Mouse (Mus musculus): ENCODE measurements at regions not wholly inside any gene's neighbourhood (a gene's known extent, or its start where the extent isn't known, plus 50 kb on each side); places are given as distances from the start of the nearest gene placed in this dataset.

GRCm38 (mm10) chr2:172766403-172766802 is 173.7 kb downstream of the Bmp7 start:
- TF ChIP-seq CTCF (IDR thresholded peaks at IDR 0.05; ENCODE audit: low read depth, low read length) (no peak), POLR2A (IDR thresholded peaks at IDR 0.05; ENCODE audit: extremely low read depth, insufficient read depth, low read length) (no peak)

Measured in liver, adult 2 months (tissue).